Mouse (Mus musculus) forebrain, embryonic 11.5 days (tissue): Measurements from ENCODE around the gene Iqcb1. TPM values are rescaled to one million over a fixed set of nuclear protein-coding genes. Genes with fewer than 3 reads are reported as not detected.

Experiments
- ATAC-seq: fragments of 200-750 bp; cut with Nextera tagmentation; replicated peaks from 2 replicates; pipeline ENCODE4 v1.8.0; 2017; ENCODE audit warnings: moderate TSS enrichment; ENCODE audit not compliant: low FRiP score
- DNase-seq: peaks from one replicate; pipeline ENCODE4 v3.0.0-alpha.2; 2017; ENCODE audit warnings: low spot score
- H3K27ac ChIP-seq: fragments of 300-500 bp; sonication (generic); 2 replicates; pipeline ENCODE4 v1.5.1; 2014; ENCODE audit warnings: low read depth, low read length
- H3K27me3 ChIP-seq: fragments of 300-500 bp; sonication (generic); 2 replicates; pipeline ENCODE4 v1.6.1; 2014; ENCODE audit warnings: mild to moderate bottlenecking, low read length, mixed read lengths; ENCODE audit not compliant: control insufficient read depth, insufficient read depth
- H3K36me3 ChIP-seq: fragments of 300-500 bp; sonication (generic); 2 replicates; pipeline ENCODE4 v1.6.1; 2014; ENCODE audit warnings: mild to moderate bottlenecking, low read length, moderate library complexity, mixed read lengths; ENCODE audit not compliant: control insufficient read depth, insufficient read depth
- H3K4me1 ChIP-seq: fragments of 300-500 bp; sonication (generic); replicated peaks from 2 replicates; pipeline ENCODE4 v1.6.1; 2014; ENCODE audit warnings: low read length, mixed read lengths; ENCODE audit not compliant: control insufficient read depth, insufficient read depth
- H3K4me2 ChIP-seq: fragments of 300-500 bp; sonication (generic); 2 replicates; pipeline ENCODE4 v1.6.1; 2014; ENCODE audit warnings: low read depth, mild to moderate bottlenecking, low read length, moderate library complexity, mixed read lengths; ENCODE audit not compliant: severe bottlenecking
- H3K4me3 ChIP-seq: fragments of 300-500 bp; sonication (generic); 2 replicates; pipeline ENCODE4 v1.5.1; 2014; ENCODE audit warnings: low read depth, low read length
- H3K9ac ChIP-seq: fragments of 300-500 bp; sonication (generic); 2 replicates; pipeline ENCODE4 v1.6.1; 2014; ENCODE audit warnings: low read length
- H3K9me3 ChIP-seq: fragments of 300-500 bp; sonication (generic); 2 replicates; pipeline ENCODE4 v1.6.1; 2016; ENCODE audit warnings: low read length, mixed read lengths; ENCODE audit not compliant: control insufficient read depth
- WGBS: fragments of 180-500 bp; shearing (Covaris S2); extraction: QIAGEN DNeasy Blood & Tissue Kit; methylation state at CpG from one replicate; pipeline ENCODE4 v1.1.7; 2014; 5-methylcytosine and 5-hydroxymethylcytosine counted together
- polyA plus RNA-seq: library from polyadenylated mRNA; unstranded; fragments of >200 nt; fragmentation: Nextera tagmentation; extraction: Ambion mirVana; gene quantifications from 2 replicates; pipeline ENCODE4 v1.2.1, GENCODE M21; 2014

Iqcb1 gene
- 68.0 and 72.7 TPM in 2 replicates for polyA plus RNA-seq

- 1% methylated on average over 64 of the region's 64 CpGs for WGBS
- peak within 1 kb of the TSS; percentile 95 for H3K9ac ChIP-seq
- H3K4me2 ChIP-seq: peak within 1 kb of the TSS; percentile 78
- no peaks in the 10 kb centered on the region for H3K27me3 ChIP-seq
- H3K9me3 ChIP-seq: no peaks in the 10 kb centered on the region
- DNase-seq (peak; percentile 96), ATAC-seq (peak; percentile 99)
- peak within 1 kb of the TSS; percentile 81 for H3K4me3 ChIP-seq
- H3K36me3 ChIP-seq: no peaks in the 10 kb centered on the region
- peak within 1 kb of the TSS; percentile 57; the same call in 1 of the 2 replicates for H3K27ac ChIP-seq
- no peaks in the 10 kb centered on the region for H3K4me1 ChIP-seq
Observed at GRCm38 (mm10) chr16:36828054-36828786, at the start of gene Iqcb1. Iqcb1 (plus strand) TSS chr16:36828385.

- Histone ChIP-seq H3K4me3 (no peak overlapping the region), H3K9ac (no peak overlapping the region), H3K27me3 (no peaks in the 10 kb centered on the region), H3K9me3 (no peaks in the 10 kb centered on the region), H3K27ac (no peak overlapping the region), H3K4me2 (no peak overlapping the region), H3K36me3 (no peaks in the 10 kb centered on the region), H3K4me1 (no peaks in the 10 kb centered on the region)
- DNase-seq (no peak), ATAC-seq (no peak)
- 95% methylated on average over 2 of the region's 2 CpGs for WGBS
Observed at GRCm38 (mm10) chr16:36784146-36784545, 44.0 kb upstream of the Iqcb1 start.

- ATAC-seq (no peak), DNase-seq (no peak)
- H3K9ac ChIP-seq: no peak within 1 kb of the TSS
- H3K4me2 ChIP-seq: no peak within 1 kb of the TSS
- no peaks in the 10 kb centered on the region for H3K9me3 ChIP-seq
- no peaks in the 10 kb centered on the region for H3K27me3 ChIP-seq
- H3K4me3 ChIP-seq: no peak within 1 kb of the TSS
- no peaks in the 10 kb centered on the region for H3K36me3 ChIP-seq
- no peak within 1 kb of the TSS for H3K27ac ChIP-seq
- WGBS: 79% methylated on average over 10 of the region's 10 CpGs
- no peaks in the 10 kb centered on the region for H3K4me1 ChIP-seq
Observed at GRCm38 (mm10) chr16:36784594-36785313, 43.4 kb upstream of the Iqcb1 start, which contains the start of gene Slc15a2. Slc15a2 (minus strand) TSS chr16:36784962.

GRCm38 (mm10) chr16:36786466-36786865 is 41.7 kb upstream of the Iqcb1 start:
- Histone ChIP-seq H3K9me3 (no peaks in the 10 kb centered on the region), H3K36me3 (no peaks in the 10 kb centered on the region), H3K27ac (no peak overlapping the region), H3K9ac (no peak overlapping the region), H3K27me3 (no peaks in the 10 kb centered on the region), H3K4me1 (no peaks in the 10 kb centered on the region), H3K4me3 (no peak overlapping the region), H3K4me2 (no peak overlapping the region)
- 90% methylated on average over 7 of the region's 7 CpGs for WGBS
- ATAC-seq: no peak
- no peak for DNase-seq

- no peak for ATAC-seq
- WGBS: 93% methylated on average over 4 of the region's 4 CpGs
Observed at GRCm38 (mm10) chr16:36790166-36790565, 38.0 kb upstream of the Iqcb1 start.

GRCm38 (mm10) chr16:36794976-36795375 is 33.2 kb upstream of the Iqcb1 start:
- WGBS: 88% methylated on average over 2 of the region's 2 CpGs
- DNase-seq (no peak), ATAC-seq (no peak)
- no peak overlapping the region for H3K9ac ChIP-seq
- H3K4me1 ChIP-seq: no peaks in the 10 kb centered on the region
- no peak overlapping the region for H3K4me3 ChIP-seq
- no peaks in the 10 kb centered on the region for H3K9me3 ChIP-seq
- no peaks in the 10 kb centered on the region for H3K27me3 ChIP-seq
- H3K27ac ChIP-seq: no peak overlapping the region
- no peak overlapping the region for H3K4me2 ChIP-seq
- H3K36me3 ChIP-seq: no peaks in the 10 kb centered on the region

More at GRCm38 (mm10) chr16:36790166-36790565, 38.0 kb upstream of the Iqcb1 start:
- Histone ChIP-seq H3K27me3 (no peaks in the 10 kb centered on the region), H3K27ac (no peak overlapping the region), H3K9ac (no peak overlapping the region), H3K9me3 (no peaks in the 10 kb centered on the region), H3K4me1 (no peaks in the 10 kb centered on the region), H3K36me3 (no peaks in the 10 kb centered on the region), H3K4me2 (no peak overlapping the region), H3K4me3 (no peak overlapping the region)
- DNase-seq: no peak

- 93% methylated on average over 2 of the region's 2 CpGs for WGBS
- Histone ChIP-seq H3K4me3 (no peak overlapping the region), H3K27ac (no peak overlapping the region), H3K9ac (no peak overlapping the region), H3K4me2 (no peak overlapping the region), H3K4me1 (no peaks in the 10 kb centered on the region), H3K36me3 (no peaks in the 10 kb centered on the region), H3K27me3 (no peaks in the 10 kb centered on the region), H3K9me3 (no peaks in the 10 kb centered on the region; the same call in 1 of the 2 replicates)
- DNase-seq (no peak), ATAC-seq (no peak)
Observed at GRCm38 (mm10) chr16:36798334-36798733, 29.9 kb upstream of the Iqcb1 start.

GRCm38 (mm10) chr16:36802361-36802760 is 25.8 kb upstream of the Iqcb1 start:
- no peak overlapping the region for H3K4me2 ChIP-seq
- H3K9ac ChIP-seq: no peak overlapping the region
- H3K9me3 ChIP-seq: no peaks in the 10 kb centered on the region; the same call in 1 of the 2 replicates
- no peaks in the 10 kb centered on the region for H3K27me3 ChIP-seq
- no peak overlapping the region for H3K27ac ChIP-seq
- DNase-seq: no peak
- WGBS: 83% methylated on average over 3 of the region's 3 CpGs
- H3K36me3 ChIP-seq: no peaks in the 10 kb centered on the region
- no peak overlapping the region for H3K4me3 ChIP-seq
- no peaks in the 10 kb centered on the region for H3K4me1 ChIP-seq
- no peak for ATAC-seq
